ENCODE assay signal across 8 mouse cellular contexts in genomic region chr17:35029691-35030532, GRCm38 (mm10). TPM values are rescaled to one million over a fixed set of nuclear protein-coding genes. Genes with fewer than 3 reads are reported as not detected.
DNase-seq lines count a peak whose midpoint lies in the region; ATAC-seq and TF ChIP-seq lines count a peak whose summit lies in the region.

No protein-coding gene starts in this region.

- H3K9ac ChIP-seq in heart, embryonic 15.5 days: peak overlapping the region; percentile 22; the same call in 1 of the 2 replicates
- no peak overlapping the region for H3K9ac ChIP-seq in hindbrain, postnatal 0 days (replicated peaks; ENCODE audit: low read length)

- no peak for TF ChIP-seq POLR2A in brain, embryonic 14.5 days (IDR thresholded peaks at IDR 0.05; ENCODE audit: borderline replicate concordance, extremely low read depth, insufficient read depth, insufficient read length, poor library complexity, severe bottlenecking)

- no peak overlapping the region for H3K4me2 ChIP-seq in heart, embryonic 15.5 days
- peak overlapping the region; percentile 39 for H3K4me2 ChIP-seq in hindbrain, postnatal 0 days (ENCODE audit: low read depth, low read length)

- no peaks in the 10 kb centered on the region; the same call in 1 of the 2 replicates for H3K27me3 ChIP-seq in heart, embryonic 15.5 days
- no peaks in the 10 kb centered on the region for H3K27me3 ChIP-seq in hindbrain, postnatal 0 days (ENCODE audit: insufficient read depth, low read length)
- no peaks in the 10 kb centered on the region for H3K27me3 ChIP-seq in midbrain, embryonic 10.5 days (ENCODE audit: low read depth, poor library complexity, severe bottlenecking)

- ATAC-seq in heart, embryonic 15.5 days (replicated peaks; ENCODE audit: insufficient number of reproducible peaks, insufficient read depth, low FRiP score, low read depth): no peak
- peak; percentile 45; the same call in 1 of the 2 replicates for ATAC-seq in hindbrain, postnatal 0 days

- WGBS in heart, embryonic 15.5 days: 43% methylated on average over 19 of the region's 19 CpGs
- 26% methylated on average over 19 of the region's 19 CpGs for WGBS in hindbrain, postnatal 0 days
- WGBS in midbrain, embryonic 10.5 days: 33% methylated on average over 19 of the region's 19 CpGs

- no peaks in the 10 kb centered on the region for H3K36me3 ChIP-seq in heart, embryonic 15.5 days
- H3K36me3 ChIP-seq in hindbrain, postnatal 0 days (ENCODE audit: insufficient read depth, low read length): no peaks in the 10 kb centered on the region
- peaks cover 2% of the 10 kb centered on the region; the same call in 1 of the 2 replicates for H3K36me3 ChIP-seq in midbrain, embryonic 10.5 days

- H3K4me1 ChIP-seq in heart, embryonic 15.5 days (replicated peaks): peaks cover 18% of the 10 kb centered on the region
- H3K4me1 ChIP-seq in hindbrain, postnatal 0 days (ENCODE audit: insufficient read depth, low read length): no peaks in the 10 kb centered on the region; the same call in 1 of the 2 replicates
- H3K4me1 ChIP-seq in midbrain, embryonic 10.5 days: peaks cover 53% of the 10 kb centered on the region

- H3K4me3 ChIP-seq in heart, embryonic 15.5 days: no peak overlapping the region
- H3K4me3 ChIP-seq in hindbrain, postnatal 0 days (ENCODE audit: low read length): no peak overlapping the region
- peak overlapping the region; percentile 30 for H3K4me3 ChIP-seq in midbrain, embryonic 10.5 days

- intact Hi-C loops in heart, postnatal 25 days (cut with DNase I): loop anchor here (10.0 kb wide), 1 partner anchor 205 kb away; the partner anchor contains the start of genes Atp6v1g2 and Nfkbil1

- peak; percentile 58; the same call in 1 of the 2 replicates for TF ChIP-seq CTCF in brain, embryonic 14.5 days (IDR thresholded peaks at IDR 0.05; ENCODE audit: borderline replicate concordance, extremely low read depth, insufficient read depth, insufficient read length)
- TF ChIP-seq CTCF in hindbrain, postnatal 0 days (IDR thresholded peaks at IDR 0.05; ENCODE audit: low read depth): peak; percentile 70

- no peak for DNase-seq in heart, postnatal 25 days (ENCODE audit: low spot score)
- DNase-seq in brain, embryonic 14.5 days (ENCODE audit: low read depth): peak; percentile 45
- DNase-seq in hindbrain, postnatal 0 days (ENCODE audit: low spot score): peak; percentile 67
- peak; percentile 55 for DNase-seq in midbrain, embryonic 10.5 days (ENCODE audit: low spot score)
- peak; percentile 55 for DNase-seq in thymus, postnatal 25 days
- no peak for DNase-seq in gastrocnemius, adult 8-10 months (ENCODE audit: low spot score in 2 of 2)
- no peak for DNase-seq in adrenal gland, postnatal 14 days

- H3K9me3 ChIP-seq in heart, embryonic 15.5 days (replicated peaks): no peaks in the 10 kb centered on the region
- H3K9me3 ChIP-seq in hindbrain, postnatal 0 days (ENCODE audit: low read length): no peaks in the 10 kb centered on the region
- H3K9me3 ChIP-seq in midbrain, embryonic 10.5 days (replicated peaks): no peaks in the 10 kb centered on the region

- H3K27ac ChIP-seq in heart, embryonic 15.5 days: no peak overlapping the region
- no peak overlapping the region for H3K27ac ChIP-seq in hindbrain, postnatal 0 days
- H3K27ac ChIP-seq in midbrain, embryonic 10.5 days (replicated peaks): peak overlapping the region; percentile 76

RNA-seq across cellular contexts. Expression of gene Sapcd1, which starts 2.1 kb away (rescaled TPM):
- polyA plus RNA-seq in heart, embryonic 15.5 days (2015; fragmentation: Nextera tagmentation; extraction: Ambion mirVana): 1.4 and 2.8 TPM in 2 replicates
- total RNA-seq in heart, postnatal 25 days (2021): not detected
- polyA plus RNA-seq in brain, embryonic 14.5 days (2012; rRNA removed): 4.0 and 6.5 TPM in 2 replicates
- 0.65 and 2.1 TPM in 2 replicates for total RNA-seq in hindbrain, postnatal 0 days (2014; rRNA removed)
- 2.4 and 2.7 TPM in 2 replicates for polyA plus RNA-seq in hindbrain, postnatal 0 days (2015; fragmentation: Nextera tagmentation; extraction: Ambion mirVana)
- 7.1 and 7.7 TPM in 2 replicates for polyA plus RNA-seq in midbrain, embryonic 10.5 days (2016; fragmentation: Nextera tagmentation; extraction: Ambion mirVana)
- not detected for total RNA-seq in gastrocnemius, adult 8-10 months (2022)
- 1.3 and 1.7 TPM in 2 replicates for total RNA-seq in adrenal gland, postnatal 14 days (2021)

RNA-seq across cellular contexts. Expression of gene Vwa7, which starts 13.5 kb away (rescaled TPM):
- 0.24 and 0.31 TPM in 2 replicates for polyA plus RNA-seq in heart, embryonic 15.5 days (2015; fragmentation: Nextera tagmentation; extraction: Ambion mirVana)
- total RNA-seq in heart, postnatal 25 days (2021): 1 to 10 TPM; 7.3 to 7.7 TPM
- 0.49 and 0.71 TPM in 2 replicates for polyA plus RNA-seq in brain, embryonic 14.5 days (2012; rRNA removed)
- 0.68 and 1.2 TPM in 2 replicates for total RNA-seq in hindbrain, postnatal 0 days (2014; rRNA removed)
- 0.11 and 0.18 TPM in 2 replicates for polyA plus RNA-seq in hindbrain, postnatal 0 days (2015; fragmentation: Nextera tagmentation; extraction: Ambion mirVana)
- polyA plus RNA-seq in midbrain, embryonic 10.5 days (2016; fragmentation: Nextera tagmentation; extraction: Ambion mirVana): 0.19 and 0.28 TPM in 2 replicates
- 10 to 100 TPM in 3 of 4 experiments, 1 to 10 TPM in 1; 8.0 to 18.8 (median 13.7) TPM for total RNA-seq in gastrocnemius, adult 8-10 months (2022)
- total RNA-seq in adrenal gland, postnatal 14 days (2021): 0.85 and 1.2 TPM in 2 replicates

RNA-seq across cellular contexts. Expression of gene Msh5, which starts 16.6 kb away (rescaled TPM):
- polyA plus RNA-seq in heart, embryonic 15.5 days (2015; fragmentation: Nextera tagmentation; extraction: Ambion mirVana): 2.7 and 3.8 TPM in 2 replicates
- 1 to 10 TPM in 1 of 2 experiments, under 1 TPM in 1; 0.57 to 1.3 TPM for total RNA-seq in heart, postnatal 25 days (2021)
- 4.2 and 6.4 TPM in 2 replicates for polyA plus RNA-seq in brain, embryonic 14.5 days (2012; rRNA removed)
- 1.1 and 6.4 TPM in 2 replicates for total RNA-seq in hindbrain, postnatal 0 days (2014; rRNA removed)
- 2.2 and 3.1 TPM in 2 replicates for polyA plus RNA-seq in hindbrain, postnatal 0 days (2015; fragmentation: Nextera tagmentation; extraction: Ambion mirVana)
- 5.4 and 6.3 TPM in 2 replicates for polyA plus RNA-seq in midbrain, embryonic 10.5 days (2016; fragmentation: Nextera tagmentation; extraction: Ambion mirVana)
- not detected for total RNA-seq in gastrocnemius, adult 8-10 months (2022)
- total RNA-seq in adrenal gland, postnatal 14 days (2021): 1.8 and 3.6 TPM in 2 replicates

RNA-seq across cellular contexts. Expression of gene Clic1, which starts 19.9 kb away (rescaled TPM):
- polyA plus RNA-seq in heart, embryonic 15.5 days (2015; fragmentation: Nextera tagmentation; extraction: Ambion mirVana): 307 and 332 TPM in 2 replicates
- 10 to 100 TPM; 40.0 to 46.1 TPM for total RNA-seq in heart, postnatal 25 days (2021)
- polyA plus RNA-seq in brain, embryonic 14.5 days (2012; rRNA removed): 69.6 and 89.8 TPM in 2 replicates
- total RNA-seq in hindbrain, postnatal 0 days (2014; rRNA removed): 56.9 and 59.5 TPM in 2 replicates
- polyA plus RNA-seq in hindbrain, postnatal 0 days (2015; fragmentation: Nextera tagmentation; extraction: Ambion mirVana): 81.9 and 88.5 TPM in 2 replicates
- polyA plus RNA-seq in midbrain, embryonic 10.5 days (2016; fragmentation: Nextera tagmentation; extraction: Ambion mirVana): 216 and 217 TPM in 2 replicates
- 1 to 10 TPM; 5.2 to 9.0 (median 6.6) TPM for total RNA-seq in gastrocnemius, adult 8-10 months (2022)
- 83.0 and 109 TPM in 2 replicates for total RNA-seq in adrenal gland, postnatal 14 days (2021)

RNA-seq across cellular contexts. Expression of gene Ddah2, which starts 28.9 kb away (rescaled TPM):
- polyA plus RNA-seq in heart, embryonic 15.5 days (2015; fragmentation: Nextera tagmentation; extraction: Ambion mirVana): 168 and 202 TPM in 2 replicates
- 10 to 100 TPM; 27.7 to 31.3 TPM for total RNA-seq in heart, postnatal 25 days (2021)
- 322 and 438 TPM in 2 replicates for polyA plus RNA-seq in brain, embryonic 14.5 days (2012; rRNA removed)
- total RNA-seq in hindbrain, postnatal 0 days (2014; rRNA removed): 216 and 228 TPM in 2 replicates
- 322 and 331 TPM in 2 replicates for polyA plus RNA-seq in hindbrain, postnatal 0 days (2015; fragmentation: Nextera tagmentation; extraction: Ambion mirVana)
- polyA plus RNA-seq in midbrain, embryonic 10.5 days (2016; fragmentation: Nextera tagmentation; extraction: Ambion mirVana): 527 and 597 TPM in 2 replicates
- 1 to 10 TPM; 4.3 to 6.2 (median 5.1) TPM for total RNA-seq in gastrocnemius, adult 8-10 months (2022)
- total RNA-seq in adrenal gland, postnatal 14 days (2021): 24.2 and 30.6 TPM in 2 replicates

Comparison
In these comparisons a context has a peak if more than half of its experiments do, and no peak if none do; other contexts are left out.
1. DNase-seq: peak in brain, embryonic 14.5 days (single experiment), hindbrain, postnatal 0 days (single experiment), midbrain, embryonic 10.5 days (single experiment) and thymus, postnatal 25 days (single experiment); none in heart, postnatal 25 days (single experiment), gastrocnemius, adult 8-10 months (0 of 2) and adrenal gland, postnatal 14 days (single experiment).